Comparison of ENCODE assay signal across 13 mouse cellular contexts in the genomic region with DNA sequence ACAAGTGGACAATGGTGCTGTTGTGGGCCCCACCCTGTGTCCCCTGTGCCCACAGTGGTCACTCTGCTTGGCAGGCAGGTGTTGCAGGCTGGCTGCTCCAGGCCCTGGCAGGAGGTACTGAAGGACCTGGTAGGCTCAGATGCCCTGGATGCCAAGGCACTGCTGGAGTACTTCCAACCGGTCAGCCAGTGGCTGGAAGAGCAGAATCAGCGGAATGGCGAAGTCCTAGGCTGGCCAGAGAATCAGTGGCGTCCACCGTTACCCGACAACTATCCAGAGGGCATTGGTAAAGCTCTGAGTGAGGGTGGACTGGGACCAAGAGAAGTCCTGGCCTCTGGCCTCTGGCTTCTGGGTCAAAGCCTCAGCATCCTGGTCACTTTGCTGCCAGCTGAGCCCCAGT. TPM values are rescaled to one million over a fixed set of nuclear protein-coding genes. Genes with fewer than 3 reads are reported as not detected.
DNase-seq lines count a peak whose midpoint lies in the region.
"Had no signal": no experiment of that assay in that cellular context is flagged by ENCODE, and none has a peak within 500 bp of the region (broad histone marks: within the 10 kb centered on the region; RNA-seq: fewer than 3 reads in every experiment).

No protein-coding gene starts in this region.

- DNase-seq in heart, adult 11 months: peak; percentile 87
- DNase-seq in heart, adult 9 months (ENCODE audit: low spot score in 2 of 2): no peak
- DNase-seq in adipocyte (ENCODE audit: low spot score): peak; percentile 44
- peak; percentile 47 for DNase-seq in cerebellum, adult 8-10 months
- peak; percentile 76 for DNase-seq in gastrocnemius, postnatal 25 days
- DNase-seq in embryo, embryonic 11 days: no peak
- no peak for DNase-seq in embryo, embryonic 9.5 days (ENCODE audit: extremely low spot score)
- DNase-seq: forebrain, postnatal 0 days; heart, adult 2 months; heart, postnatal 10 days; right cerebral cortex, adult 18-20 months had no signal

RNA-seq across cellular contexts. Expression of a gene that starts 6.8 kb away (rescaled TPM):
- 10 to 100 TPM; 31.1 to 33.9 TPM for total RNA-seq in gastrocnemius, postnatal 25 days (2021)
- total RNA-seq: G1E had no signal

RNA-seq across cellular contexts. Expression of a gene that starts 19.9 kb away (rescaled TPM):
- not detected for total RNA-seq in gastrocnemius, postnatal 25 days (2021)
- total RNA-seq: forebrain, postnatal 0 days; G1E; heart, adult 2 months; heart, postnatal 10 days; layer of hippocampus, adult 2 months had no signal

RNA-seq across cellular contexts. Expression of a gene that starts 21.5 kb away (rescaled TPM):
- 1 to 10 TPM; 4.2 to 6.6 TPM for total RNA-seq in gastrocnemius, postnatal 25 days (2021)

RNA-seq across cellular contexts. Expression of a gene that starts 33.3 kb away (rescaled TPM):
- not detected for total RNA-seq in gastrocnemius, postnatal 25 days (2021)
- total RNA-seq: G1E; heart, adult 2 months had no signal

Comparison
In these comparisons a context has a peak if more than half of its experiments do, and no peak if none do; other contexts are left out.
1. DNase-seq: peak in heart, adult 11 months (single experiment), adipocyte (single experiment), cerebellum, adult 8-10 months (single experiment) and gastrocnemius, postnatal 25 days (single experiment); none in heart, adult 9 months (0 of 2), embryo, embryonic 11 days (single experiment) and embryo, embryonic 9.5 days (single experiment).